Mouse (Mus musculus) right cerebral cortex, postnatal 10 days (tissue): ENCODE data around the gene Dis3l2.

Experiments used
- DNase-seq, 2 experiments: peaks; one replicate each; pipeline ENCODE4 v3.0.0; 2021; ENCODE audit warnings: low spot score in 2 of 2

Gene Dis3l2

GRCm38 (mm10) chr1:86916355-86916984, 212.9 kb downstream of the Dis3l2 start:
- DNase-seq = no peak

GRCm38 (mm10) chr1:86925776-86926175, 222.2 kb downstream of the Dis3l2 start:
- DNase-seq = no peak

- DNase-seq = peak; percentile 63 to 82
These were observed 228.2 kb downstream of the Dis3l2 start for GRCm38 (mm10) chr1:86931606-86932379.

- DNase-seq = no peak
These were observed 229.2 kb downstream of the Dis3l2 start for GRCm38 (mm10) chr1:86932810-86933209.

DNA sequence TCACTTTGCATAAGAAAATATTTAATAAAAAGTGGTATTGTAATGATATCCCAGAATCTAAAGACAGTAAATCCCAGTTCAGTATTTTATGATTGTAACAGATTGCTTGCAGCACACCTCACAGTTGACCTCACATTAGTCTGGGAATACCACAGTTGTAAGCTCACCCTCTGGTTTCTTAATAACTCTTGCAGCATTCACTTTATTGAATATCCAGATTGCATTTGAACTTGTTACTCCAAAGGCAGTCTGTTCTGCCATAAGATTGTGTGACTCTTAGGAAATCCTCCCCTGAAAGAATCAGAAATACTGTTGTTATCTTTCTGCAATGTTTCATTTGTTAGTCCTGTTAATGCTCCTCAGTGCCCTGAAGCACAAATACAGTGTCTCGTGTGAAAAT, 230.0 kb downstream of the Dis3l2 start:
- no peak for DNase-seq

DNA sequence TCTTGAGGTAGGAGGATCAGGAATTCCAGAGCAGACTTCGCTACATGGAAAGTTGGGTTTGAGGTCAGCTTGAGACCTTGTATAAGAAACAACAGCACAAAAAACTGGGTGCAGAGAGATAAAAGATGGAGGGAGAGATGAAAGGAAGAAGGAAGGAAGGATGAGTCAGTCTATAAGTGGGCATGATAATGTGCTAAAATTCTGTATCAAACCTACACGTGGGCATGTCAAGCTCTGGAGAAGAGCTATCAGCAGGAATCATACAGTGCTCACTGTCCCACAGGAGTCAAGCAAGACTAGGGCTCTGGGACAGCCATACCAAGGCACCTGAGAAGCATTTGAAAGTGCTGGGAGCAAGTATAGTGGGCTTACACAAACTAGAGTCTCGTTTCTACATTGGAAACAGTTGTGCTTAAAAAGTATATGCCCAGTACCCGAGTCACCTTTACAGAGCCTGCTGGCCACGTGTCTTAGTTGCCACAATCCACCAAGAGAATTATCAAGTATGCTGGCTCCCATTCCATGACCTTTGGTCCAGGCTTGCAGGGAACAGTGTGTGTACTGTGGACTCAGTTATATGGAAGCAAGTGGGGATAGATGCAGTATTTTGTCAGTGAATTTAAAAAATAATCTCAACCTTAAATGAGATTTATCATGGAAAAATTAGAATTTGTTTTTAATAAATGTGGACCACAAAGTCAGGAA, 248.0 kb downstream of the Dis3l2 start:
- no peak for DNase-seq

- DNase-seq = no peak
These were observed 252.2 kb downstream of the Dis3l2 start for GRCm38 (mm10) chr1:86955801-86956200.

GRCm38 (mm10) chr1:86968261-86968964, 264.8 kb downstream of the Dis3l2 start:
- no peak for DNase-seq

- DNase-seq = no peak
These were observed 265.6 kb downstream of the Dis3l2 start for GRCm38 (mm10) chr1:86969173-86969725.

- no peak for DNase-seq
These were observed 269.1 kb downstream of the Dis3l2 start for GRCm38 (mm10) chr1:86972693-86973092.

DNA sequence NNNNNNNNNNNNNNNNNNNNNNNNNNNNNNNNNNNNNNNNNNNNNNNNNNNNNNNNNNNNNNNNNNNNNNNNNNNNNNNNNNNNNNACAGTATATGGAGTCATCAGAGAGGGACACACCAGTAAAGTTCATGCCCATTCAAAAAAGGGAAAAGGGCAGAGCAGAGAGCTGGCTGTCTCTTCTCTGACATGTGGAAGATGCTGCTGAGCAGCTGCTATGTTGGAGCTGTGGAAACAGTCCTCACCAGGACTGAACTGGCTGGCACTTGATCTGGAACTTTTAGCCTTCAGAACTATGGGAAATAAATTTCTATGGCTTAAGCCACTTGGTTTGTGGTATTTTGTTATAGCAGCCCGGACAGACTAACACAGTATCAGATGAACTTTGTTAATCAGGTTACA, 273.4 kb downstream of the Dis3l2 start:
- no peak for DNase-seq

- DNase-seq = no peak
These were observed 282.8 kb downstream of the Dis3l2 start for GRCm38 (mm10) chr1:86986372-86986771.

GRCm38 (mm10) chr1:86992849-86993248, 289.2 kb downstream of the Dis3l2 start:
- no peak for DNase-seq

- no peak for DNase-seq
These were observed 290.4 kb downstream of the Dis3l2 start for GRCm38 (mm10) chr1:86994023-86994422.

DNA sequence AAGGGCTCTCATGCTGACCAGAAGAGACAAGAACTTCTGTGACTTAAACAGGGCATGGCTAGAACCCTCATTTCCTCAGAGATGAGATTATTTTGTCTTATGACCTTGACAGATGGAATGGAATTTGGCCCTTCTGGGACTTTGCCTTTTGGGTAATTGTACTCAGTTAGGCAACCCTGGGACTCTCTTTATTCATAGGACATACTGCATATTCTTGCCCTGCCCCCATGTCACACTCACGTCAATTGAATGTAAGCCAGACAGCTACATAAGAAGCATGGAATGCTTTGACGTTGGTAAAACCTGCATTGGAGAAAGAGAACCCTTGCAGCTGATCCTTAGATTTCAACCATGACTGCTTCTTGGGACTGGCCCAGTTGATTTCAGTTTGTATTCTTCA, 294.4 kb downstream of the Dis3l2 start:
- no peak for DNase-seq

- no peak for DNase-seq
These were observed 297.8 kb downstream of the Dis3l2 start for GRCm38 (mm10) chr1:87001365-87001764.

DNA sequence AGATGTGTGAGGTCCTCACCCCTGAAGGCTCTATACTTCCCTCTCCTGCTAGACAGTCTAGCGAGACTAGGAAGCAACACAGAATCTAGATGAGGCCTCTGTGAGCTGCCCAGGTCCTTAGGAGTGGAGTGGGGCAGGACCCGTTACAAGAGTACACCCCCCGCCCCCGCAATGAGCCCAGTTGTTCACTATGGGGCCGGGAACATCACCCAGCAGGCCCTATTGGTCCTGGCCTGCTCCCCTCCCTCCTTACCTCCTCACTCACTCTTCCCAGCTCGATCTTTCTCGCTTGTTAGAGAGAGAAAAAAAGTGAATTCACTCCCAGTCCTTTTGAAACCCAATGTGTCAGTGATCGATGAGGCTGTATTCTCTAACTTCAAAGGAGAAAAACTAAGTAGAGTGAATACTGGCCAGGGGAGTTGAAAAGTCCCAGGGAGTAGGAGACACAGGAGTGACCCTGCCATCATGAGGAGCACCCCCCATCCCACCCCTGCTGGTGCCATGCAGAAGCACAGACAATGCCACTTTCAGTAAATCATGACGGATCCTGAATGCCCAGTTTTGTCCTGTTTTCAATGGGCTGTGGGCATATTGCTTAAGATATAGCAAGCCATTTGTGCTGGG, 299.0 kb downstream of the Dis3l2 start:
- DNase-seq = no peak

- no peak for DNase-seq
These were observed 299.6 kb downstream of the Dis3l2 start for GRCm38 (mm10) chr1:87003169-87003552.

DNA sequence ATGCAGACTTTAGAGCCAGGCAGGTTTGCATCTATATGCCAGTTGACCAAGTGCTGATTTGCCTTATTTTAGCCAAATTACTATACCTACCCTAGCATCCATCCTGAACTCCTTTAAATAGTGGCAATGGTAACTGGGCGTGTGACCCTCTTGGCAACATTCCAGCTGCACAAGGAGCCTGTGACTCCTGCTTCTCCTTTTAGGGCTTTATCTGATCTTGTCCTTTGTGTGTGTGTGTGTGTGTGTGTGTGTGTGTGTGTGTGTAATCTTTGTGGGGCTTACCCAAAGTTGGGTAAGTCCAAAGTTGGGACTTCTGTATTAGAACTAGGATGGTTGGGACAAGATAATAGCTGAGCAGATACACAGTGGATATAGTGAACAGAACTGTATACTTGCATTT, 302.8 kb downstream of the Dis3l2 start:
- DNase-seq = no peak

DNA sequence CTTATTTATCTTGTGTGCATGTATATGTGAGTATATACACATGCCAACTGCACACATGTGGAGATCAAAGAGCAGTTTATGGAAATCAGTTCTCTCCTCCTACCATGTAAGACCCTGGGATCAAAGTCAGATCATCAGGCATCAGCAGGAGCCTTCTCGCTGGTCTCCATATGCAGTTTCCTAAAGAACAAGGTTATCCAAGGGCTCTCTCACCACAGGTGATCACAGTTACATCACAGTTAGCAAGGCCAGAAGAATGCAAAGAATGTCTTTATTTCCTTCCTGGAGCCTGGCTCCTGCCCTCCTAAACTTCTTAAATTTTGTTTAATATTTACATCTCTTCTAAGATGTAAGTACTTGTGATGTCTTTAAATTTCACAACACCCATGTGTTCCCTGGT, 304.6 kb downstream of the Dis3l2 start:
- no peak for DNase-seq

DNA sequence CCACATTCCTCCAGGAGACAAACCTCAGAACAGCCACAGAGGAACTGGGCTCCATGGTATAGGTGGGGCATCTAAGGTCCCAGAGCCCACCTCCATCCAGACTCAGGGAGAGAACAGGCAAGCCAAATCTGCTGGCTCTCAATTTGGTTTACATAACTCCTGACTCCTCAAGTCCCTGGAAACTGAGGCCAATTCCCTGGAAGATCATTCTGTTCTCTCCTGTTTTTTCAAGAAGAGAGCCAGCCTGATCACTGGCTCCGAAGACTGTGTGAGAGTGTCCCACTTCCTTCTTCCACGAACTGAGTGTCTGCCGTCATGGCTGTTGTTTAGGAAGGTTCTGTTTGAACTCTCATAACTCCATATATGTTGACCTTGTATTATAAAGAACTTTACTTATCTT, 305.5 kb downstream of the Dis3l2 start:
- DNase-seq = no peak
